Mouse (Mus musculus) midbrain, embryonic 10.5 days (tissue): ENCODE results near the gene Tfb2m. TPM values are rescaled to one million over a fixed set of nuclear protein-coding genes. Genes with fewer than 3 reads are reported as not detected.

Experiments
- DNase-seq: peaks from one replicate; pipeline ENCODE4 v3.0.0-alpha.2; 2017; ENCODE audit warnings: low spot score
- H3K27ac ChIP-seq: fragments of 300-500 bp; sonication (generic); replicated peaks from 2 replicates; pipeline ENCODE4 v1.5.1; 2016; ENCODE audit warnings: mild to moderate bottlenecking
- H3K27me3 ChIP-seq: fragments of 300-500 bp; sonication (generic); 2 replicates; pipeline ENCODE4 v1.6.1; 2016; ENCODE audit warnings: low read depth, mild to moderate bottlenecking; ENCODE audit not compliant: poor library complexity, severe bottlenecking
- H3K36me3 ChIP-seq: fragments of 300-500 bp; sonication (generic); 2 replicates; pipeline ENCODE4 v1.6.1; 2016; ENCODE audit warnings: mild to moderate bottlenecking, moderate library complexity
- H3K4me1 ChIP-seq: fragments of 300-500 bp; sonication (generic); 2 replicates; pipeline ENCODE4 v1.6.1; 2016
- H3K4me3 ChIP-seq: fragments of 300-500 bp; sonication (generic); 2 replicates; pipeline ENCODE4 v1.5.1; 2016; ENCODE audit warnings: mild to moderate bottlenecking, moderate library complexity
- H3K9me3 ChIP-seq: fragments of 300-500 bp; sonication (generic); replicated peaks from 2 replicates; pipeline ENCODE4 v1.6.1; 2016; ENCODE audit warnings: mild to moderate bottlenecking
- WGBS: fragments of 180-500 bp; shearing (Covaris S2); methylation state at CpG from one replicate; pipeline ENCODE4 v1.1.7; 2016; 5-methylcytosine and 5-hydroxymethylcytosine counted together
- polyA plus RNA-seq: library from polyadenylated mRNA; unstranded; fragments of >200 nt; fragmentation: Nextera tagmentation; extraction: Ambion mirVana; gene quantifications from 2 replicates; pipeline ENCODE4 v1.2.1, GENCODE M21; 2016

Tfb2m gene
- polyA plus RNA-seq, 1 experiment from 2014 or later = 25.5 TPM

- no peak for DNase-seq
- H3K36me3 ChIP-seq = no peaks in the 10 kb centered on the region
- H3K9me3 ChIP-seq = no peaks in the 10 kb centered on the region
- H3K4me1 ChIP-seq = peaks cover 14% of the 10 kb centered on the region
- no peak overlapping the region for H3K27ac ChIP-seq
- H3K4me3 ChIP-seq = no peak overlapping the region
- no peaks in the 10 kb centered on the region for H3K27me3 ChIP-seq
- 44% methylated on average over 7 of the region's 7 CpGs for WGBS
Observed at GRCm38 (mm10) chr1:179552751-179553150, 6.7 kb upstream of the Tfb2m start.

GRCm38 (mm10) chr1:179551921-179552320, 5.9 kb upstream of the Tfb2m start:
- Histone ChIP-seq H3K4me1 (peaks cover 22% of the 10 kb centered on the region), H3K9me3 (no peaks in the 10 kb centered on the region), H3K36me3 (no peaks in the 10 kb centered on the region), H3K27ac (no peak overlapping the region), H3K27me3 (no peaks in the 10 kb centered on the region), H3K4me3 (no peak overlapping the region)
- DNase-seq = no peak
- WGBS = 89% methylated on average over 4 of the region's 4 CpGs

GRCm38 (mm10) chr1:179551336-179551735, 5.3 kb upstream of the Tfb2m start:
- DNase-seq = no peak
- Histone ChIP-seq H3K9me3 (no peaks in the 10 kb centered on the region), H3K4me1 (peaks cover 22% of the 10 kb centered on the region), H3K27me3 (no peaks in the 10 kb centered on the region), H3K4me3 (no peak overlapping the region), H3K27ac (no peak overlapping the region), H3K36me3 (no peaks in the 10 kb centered on the region)
- WGBS = 87% methylated on average over 3 of the region's 3 CpGs

- 93% methylated on average over 5 of the region's 5 CpGs for WGBS
- H3K9me3 ChIP-seq = no peaks in the 10 kb centered on the region
- H3K4me3 ChIP-seq = no peak overlapping the region
- peaks cover 32% of the 10 kb centered on the region for H3K4me1 ChIP-seq
- no peak overlapping the region for H3K27ac ChIP-seq
- no peak for DNase-seq
- no peaks in the 10 kb centered on the region for H3K27me3 ChIP-seq
- no peaks in the 10 kb centered on the region for H3K36me3 ChIP-seq
Observed at GRCm38 (mm10) chr1:179548996-179549752, 3.1 kb upstream of the Tfb2m start.

GRCm38 (mm10) chr1:179548220-179548619, 2.2 kb upstream of the Tfb2m start:
- Histone ChIP-seq H3K27ac (no peak overlapping the region), H3K27me3 (no peaks in the 10 kb centered on the region), H3K4me3 (no peak overlapping the region), H3K4me1 (peaks cover 32% of the 10 kb centered on the region), H3K9me3 (no peaks in the 10 kb centered on the region), H3K36me3 (no peaks in the 10 kb centered on the region)
- no peak for DNase-seq
- WGBS = 77% methylated on average over 11 of the region's 11 CpGs

GRCm38 (mm10) chr1:179547176-179547575, 1.1 kb upstream of the Tfb2m start:
- Histone ChIP-seq H3K36me3 (peaks cover 6% of the 10 kb centered on the region; the same call in 1 of the 2 replicates), H3K9me3 (no peaks in the 10 kb centered on the region), H3K4me1 (peaks cover 26% of the 10 kb centered on the region), H3K4me3 (peak overlapping the region; percentile 87), H3K27ac (peak overlapping the region; percentile 92), H3K27me3 (no peaks in the 10 kb centered on the region)
- DNase-seq = no peak
- 25% methylated on average over 5 of the region's 5 CpGs for WGBS

GRCm38 (mm10) chr1:179546551-179546917, 467 bp upstream of the Tfb2m start:
- DNase-seq = no peak
- Histone ChIP-seq H3K36me3 (peaks cover 6% of the 10 kb centered on the region; the same call in 1 of the 2 replicates), H3K4me3 (peak overlapping the region; percentile 87), H3K4me1 (peaks cover 26% of the 10 kb centered on the region), H3K9me3 (no peaks in the 10 kb centered on the region), H3K27me3 (no peaks in the 10 kb centered on the region), H3K27ac (peak overlapping the region; percentile 92)
- WGBS = under 1% methylated on average over 44 of the region's 44 CpGs

GRCm38 (mm10) chr1:179541502-179541901, 4.6 kb downstream of the Tfb2m start:
- peaks cover 24% of the 10 kb centered on the region for H3K36me3 ChIP-seq
- H3K4me3 ChIP-seq = no peak overlapping the region
- H3K4me1 ChIP-seq = peaks cover 10% of the 10 kb centered on the region
- no peak for DNase-seq
- H3K27ac ChIP-seq = no peak overlapping the region
- WGBS = 61% methylated on average over 3 of the region's 3 CpGs
- H3K27me3 ChIP-seq = no peaks in the 10 kb centered on the region
- no peaks in the 10 kb centered on the region for H3K9me3 ChIP-seq

- Histone ChIP-seq H3K4me1 (peaks cover 2% of the 10 kb centered on the region), H3K27ac (no peak overlapping the region), H3K27me3 (no peaks in the 10 kb centered on the region), H3K9me3 (no peaks in the 10 kb centered on the region), H3K4me3 (no peak overlapping the region), H3K36me3 (peaks cover 36% of the 10 kb centered on the region)
- 94% methylated on average over 3 of the region's 3 CpGs for WGBS
- no peak for DNase-seq
Observed at GRCm38 (mm10) chr1:179539887-179540286, 6.2 kb downstream of the Tfb2m start.

- no peaks in the 10 kb centered on the region for H3K9me3 ChIP-seq
- H3K4me3 ChIP-seq = no peak overlapping the region
- 93% methylated on average over 3 of the region's 3 CpGs for WGBS
- H3K27ac ChIP-seq = no peak overlapping the region
- H3K4me1 ChIP-seq = no peaks in the 10 kb centered on the region
- peaks cover 43% of the 10 kb centered on the region for H3K36me3 ChIP-seq
- no peak for DNase-seq
- H3K27me3 ChIP-seq = no peaks in the 10 kb centered on the region
Observed at GRCm38 (mm10) chr1:179539054-179539453, 7.0 kb downstream of the Tfb2m start.

GRCm38 (mm10) chr1:179519901-179520300, 26.2 kb downstream of the Tfb2m start:
- Histone ChIP-seq H3K27ac (no peak overlapping the region), H3K9me3 (no peaks in the 10 kb centered on the region), H3K36me3 (no peaks in the 10 kb centered on the region), H3K4me3 (no peak overlapping the region), H3K27me3 (no peaks in the 10 kb centered on the region), H3K4me1 (peaks cover 15% of the 10 kb centered on the region)
- WGBS = 94% methylated on average over 3 of the region's 3 CpGs
- DNase-seq = no peak

- WGBS = 6% methylated on average over 39 of the region's 39 CpGs
- H3K27me3 ChIP-seq = no peaks in the 10 kb centered on the region
- H3K4me3 ChIP-seq = peak within 1 kb of the TSS; percentile 84
- peaks cover 19% of the 10 kb centered on the region for H3K4me1 ChIP-seq
- H3K9me3 ChIP-seq = no peaks in the 10 kb centered on the region
- peak; percentile 81 for DNase-seq
- peak within 1 kb of the TSS; percentile 82 for H3K27ac ChIP-seq
- no peaks in the 10 kb centered on the region for H3K36me3 ChIP-seq
Observed at GRCm38 (mm10) chr1:179517713-179518465, 28.2 kb downstream of the Tfb2m start, which contains the start of gene Smyd3. Gene Smyd3, minus strand, starts transcription at chr1:179518041.
